Mouse (Mus musculus): ENCODE measurements around the gene Ep300.
"Not testable (repeated sequence)": the region's sequence is repeated elsewhere in the genome, so short reads cannot be mapped to it uniquely, and the experiment has no call there.

The Ep300 gene

GRCm38 (mm10) chr15:81701350-81701749, 116.2 kb downstream of the Ep300 start:
- not testable (repeated sequence) for DNase-seq (ENCODE audit: low spot score)

Measured in layer of hippocampus, adult 11-12 months (tissue).